Mouse (Mus musculus): ENCODE results near the gene Fam71d. TPM values are rescaled to one million over a fixed set of nuclear protein-coding genes. Genes with fewer than 3 reads are reported as not detected.

Fam71d gene
- polyA plus RNA-seq, 1 experiment from 2014 or later = not detected

Other genes starting within 250 kb of the Fam71d start
- gene Mpp5, start 57.4 kb downstream of the Fam71d start, polyA plus RNA-seq (2016; fragmentation: Nextera tagmentation; extraction: Ambion mirVana) = 22.2 and 23.8 TPM in 2 replicates
- gene Atp6v1d, start 170.1 kb downstream of the Fam71d start, polyA plus RNA-seq (2016; fragmentation: Nextera tagmentation; extraction: Ambion mirVana) = 102 and 115 TPM in 2 replicates
- 174 and 183 TPM in 2 replicates for gene Eif2s1, start 170.3 kb downstream of the Fam71d start, polyA plus RNA-seq (2016; fragmentation: Nextera tagmentation; extraction: Ambion mirVana)
- 1.7 and 2.2 TPM in 2 replicates for gene Plek2, start 215.4 kb downstream of the Fam71d start, polyA plus RNA-seq (2016; fragmentation: Nextera tagmentation; extraction: Ambion mirVana)

Data from neural tube, embryonic 12.5 days (tissue).